Mouse (Mus musculus): ENCODE measurements around the gene Trib2.

DNA sequence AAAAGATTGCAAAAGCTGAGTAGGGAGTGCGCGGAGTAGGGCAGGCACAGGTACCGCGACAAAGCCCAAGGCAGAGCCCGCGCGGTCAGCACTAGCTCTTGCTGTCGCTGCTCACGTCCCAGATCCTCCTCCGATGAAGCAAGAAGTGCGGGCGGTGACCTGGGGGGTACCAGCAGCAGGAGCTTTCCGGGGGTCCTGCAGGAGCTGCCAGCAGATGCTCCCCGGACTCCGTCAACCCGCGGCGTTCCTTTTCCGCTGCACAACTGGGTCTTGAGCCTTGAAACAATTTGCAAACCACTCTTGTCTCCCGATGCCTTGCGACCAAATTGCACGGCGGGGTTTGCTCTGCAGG is 492 bp downstream of the Trib2 start:
- no peak for TF ChIP-seq CTCF (IDR thresholded peaks at IDR 0.05; ENCODE audit: low read depth, low read length)
- TF ChIP-seq POLR2A (IDR thresholded peaks at IDR 0.05; ENCODE audit: borderline replicate concordance, low read depth, low read length), result no peak
